Mouse (Mus musculus) bone marrow, adult 2 months (tissue): ENCODE results near the gene Gmip.
A peak's percentile ranks its signal among the peaks of the same experiment; 100 is the strongest.

Source experiments
- CTCF ChIP-seq: fragments of 200-500 bp; IDR thresholded peaks from 2 replicates; pipeline ENCODE4 v1.5.1; 2011; ENCODE audit warnings: low read length, control low read depth; ENCODE audit not compliant: control insufficient read depth, insufficient read depth
- POLR2A ChIP-seq: fragments of 200-500 bp; IDR thresholded peaks from 2 replicates; pipeline ENCODE4 v1.6.1; 2011; ENCODE audit warnings: low read depth, mild to moderate bottlenecking, control low read depth, low read length, borderline replicate concordance; ENCODE audit not compliant: control insufficient read depth

- TF ChIP-seq CTCF (no peak), POLR2A (peak; percentile 34; the same call in 1 of the 2 replicates)
These were observed 14.1 kb downstream of the Gmip start, which contains the start of gene Lpar2 for GRCm38 (mm10) chr8:69822386-69823191.
